Mouse (Mus musculus): ENCODE data around the gene Selenbp1.

GRCm38 (mm10) chr3:94922333-94922732 lies 10.5 kb upstream of the Selenbp1 start:
- TF ChIP-seq CTCF (conservative IDR thresholded peaks at IDR 0.05 in 1 of 2, IDR thresholded peaks at IDR 0.05 in 1 of 2; ENCODE audit: low read depth in 2 of 2, low read length in 2 of 2) (no peak), POLR2A (IDR thresholded peaks at IDR 0.05; ENCODE audit: low read depth, low read length) (no peak), KAT2A (IDR thresholded peaks at IDR 0.05; ENCODE audit: insufficient replicate concordance, low read length) (no peak), CHD1 (IDR thresholded peaks at IDR 0.05; ENCODE audit: low read depth, low read length) (no peak), E2F4 (IDR thresholded peaks at IDR 0.05; ENCODE audit: insufficient replicate concordance, low read depth, low read length) (no peak), NRF1 (IDR thresholded peaks at IDR 0.05; ENCODE audit: low read depth, low read length) (no peak), GABPA (IDR thresholded peaks at IDR 0.05; ENCODE audit: insufficient replicate concordance, low read depth, low read length) (no peak), USF2 (conservative IDR thresholded peaks at IDR 0.05; ENCODE audit: low read depth, low read length) (no peak), JUND (conservative IDR thresholded peaks at IDR 0.05; ENCODE audit: low read depth, low read length) (no peak), MAX (IDR thresholded peaks at IDR 0.05; ENCODE audit: low read length) (no peak), MAZ (IDR thresholded peaks at IDR 0.05; ENCODE audit: low read depth, low read length) (no peak), CHD2 (IDR thresholded peaks at IDR 0.05; ENCODE audit: low read length) (no peak)

Measured in CH12.LX (cell line).